Mouse (Mus musculus): ENCODE results near the gene Zfp84. TPM values are rescaled to one million over a fixed set of nuclear protein-coding genes. Genes with fewer than 3 reads are reported as not detected.

Zfp84 gene
- polyA plus RNA-seq, 1 experiment = 3.0 TPM

DNA sequence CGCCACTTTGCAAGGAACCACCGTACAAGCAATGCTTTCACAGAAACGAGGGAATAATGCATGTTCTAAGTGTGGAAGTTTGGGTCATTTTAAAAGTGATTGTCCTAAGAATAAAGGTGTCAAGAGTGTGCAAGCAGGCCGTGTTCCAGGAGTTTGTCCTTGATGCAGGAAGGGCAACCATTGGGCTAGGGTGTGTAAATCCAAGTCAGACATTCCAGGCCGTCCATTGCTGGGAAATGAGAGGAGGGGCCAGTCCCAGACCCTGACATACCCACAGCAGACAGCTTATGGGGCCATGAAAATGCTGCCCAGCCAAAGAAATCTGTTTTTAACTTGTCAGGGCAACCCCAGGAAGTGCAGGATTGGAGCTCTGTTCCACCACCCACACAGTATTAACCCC, 38.7 kb downstream of the Zfp84 start:
- peaks cover 5% of the 10 kb centered on the region for H3K27me3 ChIP-seq (ENCODE audit: control insufficient read depth, insufficient read depth, insufficient read length)
- H3ac ChIP-seq (ENCODE audit: control insufficient read depth, insufficient read length, low read depth) = no peak overlapping the region
- H3K36me3 ChIP-seq (ENCODE audit: control insufficient read depth, insufficient read depth) = no peaks in the 10 kb centered on the region
- TF ChIP-seq CTCF (IDR thresholded peaks at IDR 0.05; ENCODE audit: control insufficient read depth, insufficient read depth, insufficient read length) (no peak), MYOD1 (IDR thresholded peaks at IDR 0.05; ENCODE audit: control insufficient read depth, insufficient read length, low read depth) (no peak), FOSL1 (IDR thresholded peaks at IDR 0.05; ENCODE audit: insufficient read depth, low read length, poor library complexity, severe bottlenecking) (no peak), MAX (IDR thresholded peaks at IDR 0.05) (no peak), MYOG (IDR thresholded peaks at IDR 0.05; ENCODE audit: control insufficient read depth, extremely low read depth, insufficient read length) (no peak), USF1 (IDR thresholded peaks at IDR 0.05; ENCODE audit: low read depth) (no peak), CEBPB (IDR thresholded peaks at IDR 0.05; ENCODE audit: low read depth) (no peak)
- H3K79me2 ChIP-seq (ENCODE audit: control insufficient read depth, insufficient read depth) = no peaks in the 10 kb centered on the region
- no peak overlapping the region for H3K4me3 ChIP-seq (ENCODE audit: insufficient read depth, poor library complexity, severe bottlenecking)
- H3K79me3 ChIP-seq (ENCODE audit: low read depth) = no peaks in the 10 kb centered on the region

DNA sequence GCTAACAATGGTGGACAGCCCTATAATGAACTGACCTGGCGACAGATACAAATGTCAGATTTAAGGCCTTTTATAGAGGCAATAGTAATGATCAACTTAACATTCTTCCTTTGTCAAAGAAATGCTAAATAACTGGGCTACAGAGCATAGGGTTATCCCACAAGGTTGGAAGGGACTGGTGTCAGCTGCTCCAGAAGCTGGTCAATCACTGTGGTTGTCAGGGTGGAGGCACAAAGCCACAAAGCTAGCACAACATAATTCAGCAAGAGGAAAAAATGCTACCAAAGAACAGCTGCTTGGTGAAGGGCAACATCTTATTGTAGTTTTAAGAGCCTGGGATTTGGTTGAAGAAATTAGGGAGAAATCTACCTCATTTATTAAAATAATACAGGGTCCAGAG, 43.9 kb downstream of the Zfp84 start:
- peaks cover 4% of the 10 kb centered on the region for H3K79me3 ChIP-seq (ENCODE audit: low read depth)
- no peak overlapping the region for H3ac ChIP-seq (ENCODE audit: control insufficient read depth, insufficient read length, low read depth)
- no peak overlapping the region for H3K4me3 ChIP-seq (ENCODE audit: insufficient read depth, poor library complexity, severe bottlenecking)
- TF ChIP-seq MAX (IDR thresholded peaks at IDR 0.05) (no peak), CTCF (IDR thresholded peaks at IDR 0.05; ENCODE audit: control insufficient read depth, insufficient read depth, insufficient read length) (no peak), FOSL1 (IDR thresholded peaks at IDR 0.05; ENCODE audit: insufficient read depth, low read length, poor library complexity, severe bottlenecking) (no peak), CEBPB (IDR thresholded peaks at IDR 0.05; ENCODE audit: low read depth) (no peak), MYOD1 (IDR thresholded peaks at IDR 0.05; ENCODE audit: control insufficient read depth, insufficient read length, low read depth) (no peak), USF1 (IDR thresholded peaks at IDR 0.05; ENCODE audit: low read depth) (no peak), MYOG (IDR thresholded peaks at IDR 0.05; ENCODE audit: control insufficient read depth, extremely low read depth, insufficient read length) (no peak)
- no peaks in the 10 kb centered on the region for H3K27me3 ChIP-seq (ENCODE audit: control insufficient read depth, insufficient read depth, insufficient read length)
- peaks cover 12% of the 10 kb centered on the region for H3K79me2 ChIP-seq (ENCODE audit: control insufficient read depth, insufficient read depth)
- no peaks in the 10 kb centered on the region for H3K36me3 ChIP-seq (ENCODE audit: control insufficient read depth, insufficient read depth)

DNA sequence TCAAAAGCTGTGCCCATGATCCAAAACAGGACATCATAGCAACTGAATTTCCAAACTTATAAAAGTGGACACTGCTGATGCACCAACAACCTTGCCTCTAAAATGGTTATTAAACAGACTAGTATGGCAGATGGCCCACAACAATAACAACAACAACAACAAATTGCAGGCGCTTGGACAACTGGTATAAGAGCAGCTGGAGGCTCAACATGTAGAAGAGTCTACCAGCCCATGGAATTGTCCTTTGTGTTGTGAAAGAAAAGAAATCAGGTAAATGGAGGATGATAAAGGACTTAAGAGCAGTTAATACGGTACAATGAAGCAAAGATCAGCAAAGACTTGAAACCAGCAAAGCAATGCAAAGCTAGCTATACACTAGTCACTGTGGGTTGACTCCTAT, 46.0 kb downstream of the Zfp84 start:
- no peaks in the 10 kb centered on the region for H3K27me3 ChIP-seq (ENCODE audit: control insufficient read depth, insufficient read depth, insufficient read length)
- no peak for TF ChIP-seq MAX (IDR thresholded peaks at IDR 0.05)
- TF ChIP-seq CEBPB (IDR thresholded peaks at IDR 0.05; ENCODE audit: low read depth) = no peak
- no peak for TF ChIP-seq CTCF (IDR thresholded peaks at IDR 0.05; ENCODE audit: control insufficient read depth, insufficient read depth, insufficient read length)
- no peak for TF ChIP-seq MYOG (IDR thresholded peaks at IDR 0.05; ENCODE audit: control insufficient read depth, extremely low read depth, insufficient read length)
- TF ChIP-seq USF1 (IDR thresholded peaks at IDR 0.05; ENCODE audit: low read depth) = no peak
- TF ChIP-seq FOSL1 (IDR thresholded peaks at IDR 0.05; ENCODE audit: insufficient read depth, low read length, poor library complexity, severe bottlenecking) = no peak
- no peak for TF ChIP-seq MYOD1 (IDR thresholded peaks at IDR 0.05; ENCODE audit: control insufficient read depth, insufficient read length, low read depth)
- no peak overlapping the region for H3ac ChIP-seq (ENCODE audit: control insufficient read depth, insufficient read length, low read depth)
- no peak overlapping the region for H3K4me3 ChIP-seq (ENCODE audit: insufficient read depth, poor library complexity, severe bottlenecking)
- H3K79me3 ChIP-seq (ENCODE audit: low read depth) = peaks cover 11% of the 10 kb centered on the region
- H3K79me2 ChIP-seq (ENCODE audit: control insufficient read depth, insufficient read depth) = peaks cover 30% of the 10 kb centered on the region
- no peaks in the 10 kb centered on the region for H3K36me3 ChIP-seq (ENCODE audit: control insufficient read depth, insufficient read depth)

DNA sequence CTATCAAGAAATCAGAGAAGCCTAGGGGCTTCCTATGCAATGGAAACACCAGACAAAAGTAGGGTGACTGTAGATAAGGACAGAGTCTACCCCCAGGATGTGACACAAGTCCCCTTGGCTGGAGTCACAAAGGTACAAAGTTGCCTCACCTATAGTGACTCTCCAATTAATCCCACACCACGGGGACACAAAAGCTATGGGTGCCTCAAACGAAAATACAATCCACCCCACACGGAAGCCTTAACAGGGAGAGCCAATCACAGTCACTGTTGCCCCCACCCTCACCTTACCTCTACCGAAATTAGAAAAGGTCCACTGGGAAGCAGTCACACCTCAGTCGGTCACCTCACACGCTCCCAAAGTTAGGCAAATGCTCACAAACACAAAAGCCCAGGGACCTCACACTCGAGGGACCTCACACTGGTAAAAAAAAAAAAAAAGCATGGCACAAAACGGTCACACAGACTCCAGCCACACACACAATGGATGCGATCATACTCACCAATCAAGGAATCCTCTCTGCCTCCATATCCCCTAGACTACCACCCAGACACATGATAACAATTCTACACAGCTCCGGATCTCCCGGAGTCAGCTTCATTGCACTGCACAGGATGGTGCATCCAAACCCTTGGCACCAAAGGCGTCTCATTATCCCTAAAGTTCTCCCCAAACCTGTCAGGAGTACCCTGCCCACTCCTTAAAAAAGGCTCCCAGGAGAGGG, 46.9 kb downstream of the Zfp84 start:
- Histone ChIP-seq H3K79me3 (ENCODE audit: low read depth) (peaks cover 14% of the 10 kb centered on the region), H3K27me3 (ENCODE audit: control insufficient read depth, insufficient read depth, insufficient read length) (no peaks in the 10 kb centered on the region), H3K4me3 (ENCODE audit: insufficient read depth, poor library complexity, severe bottlenecking) (peak overlapping the region; percentile 56), H3K36me3 (ENCODE audit: control insufficient read depth, insufficient read depth) (no peaks in the 10 kb centered on the region), H3K79me2 (ENCODE audit: control insufficient read depth, insufficient read depth) (peaks cover 36% of the 10 kb centered on the region), H3ac (ENCODE audit: control insufficient read depth, insufficient read length, low read depth) (peak overlapping the region; percentile 34)
- TF ChIP-seq CTCF (IDR thresholded peaks at IDR 0.05; ENCODE audit: control insufficient read depth, insufficient read depth, insufficient read length) (no peak), FOSL1 (IDR thresholded peaks at IDR 0.05; ENCODE audit: insufficient read depth, low read length, poor library complexity, severe bottlenecking) (no peak), MYOD1 (IDR thresholded peaks at IDR 0.05; ENCODE audit: control insufficient read depth, insufficient read length, low read depth) (no peak), MYOG (IDR thresholded peaks at IDR 0.05; ENCODE audit: control insufficient read depth, extremely low read depth, insufficient read length) (no peak), CEBPB (IDR thresholded peaks at IDR 0.05; ENCODE audit: low read depth) (no peak), MAX (IDR thresholded peaks at IDR 0.05) (no peak), USF1 (IDR thresholded peaks at IDR 0.05; ENCODE audit: low read depth) (no peak)

DNA sequence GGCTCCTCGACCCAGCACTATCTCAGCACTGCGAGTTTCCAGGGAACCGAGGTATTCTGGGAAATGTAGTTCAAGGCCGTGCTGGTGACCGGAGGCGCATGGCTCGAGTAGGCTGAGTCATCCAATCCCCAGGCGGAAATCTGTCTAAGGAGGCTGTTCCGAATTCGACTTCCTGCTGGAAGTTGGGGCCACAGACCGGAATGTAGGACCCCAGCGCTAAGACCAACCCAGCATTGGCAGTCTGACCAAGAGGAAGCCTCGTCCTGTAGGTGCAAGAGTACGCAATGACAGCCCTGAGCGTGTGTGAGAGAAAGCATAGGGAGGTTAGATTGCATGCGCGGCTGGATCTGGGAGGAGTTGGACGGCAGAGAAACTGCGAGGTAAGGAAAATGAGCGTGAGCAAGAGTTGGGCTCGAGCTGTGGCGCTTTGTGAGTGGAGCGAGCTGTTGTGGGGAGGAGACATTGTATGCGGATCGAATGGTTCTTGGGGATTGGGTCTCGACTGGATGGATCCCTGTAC, 47.6 kb downstream of the Zfp84 start, which contains the start of gene Zfp790:
Zfp790 (plus strand) TSS at position 205 of the 520 bp plus-strand sequence.
- peaks cover 40% of the 10 kb centered on the region for H3K79me2 ChIP-seq (ENCODE audit: control insufficient read depth, insufficient read depth)
- TF ChIP-seq MAX (IDR thresholded peaks at IDR 0.05) (peak; percentile 13), CTCF (IDR thresholded peaks at IDR 0.05; ENCODE audit: control insufficient read depth, insufficient read depth, insufficient read length) (no peak), FOSL1 (IDR thresholded peaks at IDR 0.05; ENCODE audit: insufficient read depth, low read length, poor library complexity, severe bottlenecking) (no peak), MYOG (IDR thresholded peaks at IDR 0.05; ENCODE audit: control insufficient read depth, extremely low read depth, insufficient read length) (no peak)
- peaks cover 15% of the 10 kb centered on the region for H3K79me3 ChIP-seq (ENCODE audit: low read depth)
- no peaks in the 10 kb centered on the region for H3K27me3 ChIP-seq (ENCODE audit: control insufficient read depth, insufficient read depth, insufficient read length)
- H3K36me3 ChIP-seq (ENCODE audit: control insufficient read depth, insufficient read depth) = peaks cover 1% of the 10 kb centered on the region
- H3K4me3 ChIP-seq (ENCODE audit: insufficient read depth, poor library complexity, severe bottlenecking) = peak within 1 kb of the TSS; percentile 56
- H3ac ChIP-seq (ENCODE audit: control insufficient read depth, insufficient read length, low read depth) = peak within 1 kb of the TSS; percentile 68

Measured in C2C12 (cell line).